11 mouse cellular contexts compared by ENCODE assay signal in genomic region chr6:83728488-83728887, GRCm38 (mm10). TPM values are rescaled to one million over a fixed set of nuclear protein-coding genes. Genes with fewer than 3 reads are reported as not detected.
DNase-seq lines count a peak whose midpoint lies in the region; ATAC-seq and TF ChIP-seq lines count a peak whose summit lies in the region.
"Had no signal": no experiment of that assay in that cellular context is flagged by ENCODE, and none has a peak within 500 bp of the region (broad histone marks: within the 10 kb centered on the region; RNA-seq: fewer than 3 reads in every experiment).

No protein-coding gene starts in this region.

- TF ChIP-seq CTCF in forebrain, postnatal 0 days (IDR thresholded peaks at IDR 0.05; ENCODE audit: low read depth) = peak; percentile 54
- TF ChIP-seq CTCF in brain, embryonic 14.5 days (IDR thresholded peaks at IDR 0.05; ENCODE audit: borderline replicate concordance, extremely low read depth, insufficient read depth, insufficient read length) = peak; percentile 39; the same call in 1 of the 2 replicates

- ATAC-seq in forebrain, postnatal 0 days = no peak
- ATAC-seq in midbrain, embryonic 11.5 days (ENCODE audit: low FRiP score) = no peak
- no peak for ATAC-seq in midbrain, embryonic 14.5 days (ENCODE audit: low FRiP score, low TSS enrichment)
- no peak for ATAC-seq in forebrain, embryonic 12.5 days (ENCODE audit: low FRiP score)
- ATAC-seq: activated CD4-positive, CD25-positive, alpha-beta regulatory T cell, adult 4 months had no signal

- no peaks in the 10 kb centered on the region for H3K9me3 ChIP-seq in forebrain, postnatal 0 days (ENCODE audit: low read length)
- H3K9me3 ChIP-seq in forebrain, embryonic 10.5 days = no peaks in the 10 kb centered on the region
- H3K9me3 ChIP-seq in midbrain, embryonic 11.5 days (ENCODE audit: control insufficient read depth, low read length) = no peaks in the 10 kb centered on the region
- H3K9me3 ChIP-seq in midbrain, embryonic 14.5 days (ENCODE audit: control insufficient read depth, low read length) = no peaks in the 10 kb centered on the region
- H3K9me3 ChIP-seq in forebrain, embryonic 12.5 days = no peaks in the 10 kb centered on the region

- H3K36me3 ChIP-seq in forebrain, postnatal 0 days (ENCODE audit: insufficient read depth) = no peaks in the 10 kb centered on the region
- H3K36me3 ChIP-seq in forebrain, embryonic 10.5 days (replicated peaks) = no peaks in the 10 kb centered on the region
- H3K36me3 ChIP-seq in midbrain, embryonic 11.5 days (ENCODE audit: control insufficient read depth, insufficient read depth, low read length) = no peaks in the 10 kb centered on the region
- H3K36me3 ChIP-seq in midbrain, embryonic 14.5 days (ENCODE audit: control insufficient read depth, insufficient read depth, low read length) = no peaks in the 10 kb centered on the region
- no peaks in the 10 kb centered on the region for H3K36me3 ChIP-seq in splenic B cell, adult 2 months (ENCODE audit: control insufficient read depth, insufficient read depth, low read length, poor library complexity, severe bottlenecking)
- H3K36me3 ChIP-seq in forebrain, embryonic 12.5 days (replicated peaks) = no peaks in the 10 kb centered on the region

- TF ChIP-seq POLR2A in brain, embryonic 14.5 days (IDR thresholded peaks at IDR 0.05; ENCODE audit: borderline replicate concordance, extremely low read depth, insufficient read depth, insufficient read length, poor library complexity, severe bottlenecking) = no peak

- 93% methylated on average over 3 of the region's 3 CpGs for WGBS in forebrain, postnatal 0 days
- 90% methylated on average over 3 of the region's 3 CpGs for WGBS in forebrain, embryonic 10.5 days
- 88% methylated on average over 3 of the region's 3 CpGs for WGBS in midbrain, embryonic 11.5 days
- 87% methylated on average over 3 of the region's 3 CpGs for WGBS in midbrain, embryonic 14.5 days
- 91% methylated on average over 3 of the region's 3 CpGs for WGBS in forebrain, embryonic 12.5 days

- no peak overlapping the region for H3K4me2 ChIP-seq in forebrain, postnatal 0 days (ENCODE audit: low read depth)
- no peak overlapping the region for H3K4me2 ChIP-seq in midbrain, embryonic 11.5 days
- no peak overlapping the region for H3K4me2 ChIP-seq in midbrain, embryonic 14.5 days (ENCODE audit: low read length)
- no peak overlapping the region for H3K4me2 ChIP-seq in forebrain, embryonic 12.5 days

- H3K9ac ChIP-seq in forebrain, postnatal 0 days = no peak overlapping the region
- no peak overlapping the region for H3K9ac ChIP-seq in midbrain, embryonic 11.5 days (ENCODE audit: low read length)
- no peak overlapping the region for H3K9ac ChIP-seq in midbrain, embryonic 14.5 days (replicated peaks; ENCODE audit: low read length)
- no peak overlapping the region for H3K9ac ChIP-seq in forebrain, embryonic 12.5 days

- peaks cover 6% of the 10 kb centered on the region for H3K27me3 ChIP-seq in forebrain, postnatal 0 days (ENCODE audit: insufficient read depth, low read length)
- H3K27me3 ChIP-seq in forebrain, embryonic 10.5 days (ENCODE audit: poor library complexity, severe bottlenecking) = peaks cover 39% of the 10 kb centered on the region
- H3K27me3 ChIP-seq in midbrain, embryonic 11.5 days (ENCODE audit: control insufficient read depth, insufficient read depth, low read length) = no peaks in the 10 kb centered on the region; the same call in 1 of the 2 replicates
- peaks cover 3% of the 10 kb centered on the region; the same call in 1 of the 2 replicates for H3K27me3 ChIP-seq in midbrain, embryonic 14.5 days (ENCODE audit: control insufficient read depth, insufficient read depth, low read length)
- no peaks in the 10 kb centered on the region for H3K27me3 ChIP-seq in splenic B cell, adult 2 months (ENCODE audit: control insufficient read depth, insufficient read depth, low read length, poor library complexity, severe bottlenecking)
- H3K27me3 ChIP-seq in forebrain, embryonic 12.5 days = peaks cover 41% of the 10 kb centered on the region

- DNase-seq in forebrain, postnatal 0 days = no peak
- no peak for DNase-seq in forebrain, embryonic 10.5 days (ENCODE audit: extremely low spot score, low spot score)
- DNase-seq in midbrain, embryonic 11.5 days (ENCODE audit: low spot score, missing footprints) = peak; percentile 86
- DNase-seq in midbrain, embryonic 14.5 days = no peak
- DNase-seq in brain, embryonic 14.5 days (ENCODE audit: low read depth) = no peak
- peak; percentile 52 for DNase-seq in splenic B cell, adult 2 months (ENCODE audit: low read depth, low spot score)
- no peak for DNase-seq in left cerebral cortex, postnatal 25 days (ENCODE audit: low spot score in 2 of 2)
- DNase-seq: layer of hippocampus, adult 9-11 months had no signal

- H3K4me3 ChIP-seq in forebrain, postnatal 0 days (ENCODE audit: low read depth, low read length) = no peak overlapping the region
- no peak overlapping the region for H3K4me3 ChIP-seq in forebrain, embryonic 10.5 days
- no peak overlapping the region for H3K4me3 ChIP-seq in midbrain, embryonic 11.5 days (ENCODE audit: low read depth, low read length)
- no peak overlapping the region for H3K4me3 ChIP-seq in midbrain, embryonic 14.5 days (replicated peaks; ENCODE audit: low read depth, low read length)
- H3K4me3 ChIP-seq in forebrain, embryonic 12.5 days (replicated peaks) = no peak overlapping the region
- H3K4me3 ChIP-seq: myocyte had no signal

- no peaks in the 10 kb centered on the region for H3K4me1 ChIP-seq in forebrain, postnatal 0 days (ENCODE audit: insufficient read depth)
- no peaks in the 10 kb centered on the region for H3K4me1 ChIP-seq in forebrain, embryonic 10.5 days
- no peaks in the 10 kb centered on the region for H3K4me1 ChIP-seq in midbrain, embryonic 11.5 days (ENCODE audit: control insufficient read depth, insufficient read depth, low read length)
- no peaks in the 10 kb centered on the region for H3K4me1 ChIP-seq in midbrain, embryonic 14.5 days (ENCODE audit: control insufficient read depth, insufficient read depth, low read length)
- H3K4me1 ChIP-seq in forebrain, embryonic 12.5 days = no peaks in the 10 kb centered on the region

- H3K27ac ChIP-seq in forebrain, postnatal 0 days (ENCODE audit: low read depth, low read length) = no peak overlapping the region
- no peak overlapping the region for H3K27ac ChIP-seq in forebrain, embryonic 10.5 days
- H3K27ac ChIP-seq in midbrain, embryonic 11.5 days (ENCODE audit: low read depth, low read length) = no peak overlapping the region
- no peak overlapping the region for H3K27ac ChIP-seq in midbrain, embryonic 14.5 days (replicated peaks; ENCODE audit: low read depth, low read length)
- no peak overlapping the region for H3K27ac ChIP-seq in forebrain, embryonic 12.5 days

- intact Hi-C loops in left cerebral cortex, postnatal 25 days (cut with DNase I) = loop anchor here (5.0 kb wide), 1 partner anchor 36 kb away; no protein-coding TSS in a partner anchor

RNA-seq across cellular contexts. Expression of gene Atp6v1b1, which starts 14.3 kb away (rescaled TPM):
- 0.19 and 0.77 TPM in 2 replicates for total RNA-seq in forebrain, postnatal 0 days (2014; rRNA removed)
- polyA plus RNA-seq in forebrain, postnatal 0 days (2015; fragmentation: Nextera tagmentation; extraction: Ambion mirVana) = 0.38 and 0.53 TPM in 2 replicates
- not detected in 2 replicates for polyA plus RNA-seq in forebrain, embryonic 10.5 days (2016; fragmentation: Nextera tagmentation; extraction: Ambion mirVana)
- not detected in 2 replicates for polyA plus RNA-seq in midbrain, embryonic 11.5 days (2014; fragmentation: Nextera tagmentation; extraction: Ambion mirVana)
- 0.18 TPM in 1 of 2 replicates, not detected in the other for polyA plus RNA-seq in midbrain, embryonic 14.5 days (2014; fragmentation: Nextera tagmentation; extraction: Ambion mirVana)
- 0.08 and 0.26 TPM in 2 replicates for polyA plus RNA-seq in brain, embryonic 14.5 days (2012; rRNA removed)
- 0.12 TPM in 1 of 2 replicates, not detected in the other for polyA plus RNA-seq in forebrain, embryonic 12.5 days (2016; fragmentation: Nextera tagmentation; extraction: Ambion mirVana)
- total RNA-seq in left cerebral cortex, postnatal 25 days (2021) = not detected
- polyA plus RNA-seq: activated CD4-positive, CD25-positive, alpha-beta regulatory T cell, adult 4 months; myocyte had no signal

RNA-seq across cellular contexts. Expression of gene Vax2, which starts 17.4 kb away (rescaled TPM):
- not detected in 2 replicates for total RNA-seq in forebrain, postnatal 0 days (2014; rRNA removed)
- not detected in 2 replicates for polyA plus RNA-seq in forebrain, postnatal 0 days (2015; fragmentation: Nextera tagmentation; extraction: Ambion mirVana)
- polyA plus RNA-seq in forebrain, embryonic 10.5 days (2016; fragmentation: Nextera tagmentation; extraction: Ambion mirVana) = 3.3 and 4.4 TPM in 2 replicates
- 0.25 and 0.26 TPM in 2 replicates for polyA plus RNA-seq in midbrain, embryonic 11.5 days (2014; fragmentation: Nextera tagmentation; extraction: Ambion mirVana)
- 0.22 TPM in 1 of 2 replicates, not detected in the other for polyA plus RNA-seq in midbrain, embryonic 14.5 days (2014; fragmentation: Nextera tagmentation; extraction: Ambion mirVana)
- polyA plus RNA-seq in brain, embryonic 14.5 days (2012; rRNA removed) = 0.07 and 0.10 TPM in 2 replicates
- polyA plus RNA-seq in forebrain, embryonic 12.5 days (2016; fragmentation: Nextera tagmentation; extraction: Ambion mirVana) = 0.63 and 1.3 TPM in 2 replicates
- not detected for total RNA-seq in left cerebral cortex, postnatal 25 days (2021)

RNA-seq across cellular contexts. Expression of gene Ankrd53, which starts 34.0 kb away (rescaled TPM):
- not detected in 2 replicates for total RNA-seq in forebrain, postnatal 0 days (2014; rRNA removed)
- polyA plus RNA-seq in forebrain, postnatal 0 days (2015; fragmentation: Nextera tagmentation; extraction: Ambion mirVana) = not detected in 2 replicates
- 0.09 and 0.18 TPM in 2 replicates for polyA plus RNA-seq in forebrain, embryonic 10.5 days (2016; fragmentation: Nextera tagmentation; extraction: Ambion mirVana)
- 0.18 TPM in 1 of 2 replicates, not detected in the other for polyA plus RNA-seq in midbrain, embryonic 11.5 days (2014; fragmentation: Nextera tagmentation; extraction: Ambion mirVana)
- 0.19 and 0.37 TPM in 2 replicates for polyA plus RNA-seq in midbrain, embryonic 14.5 days (2014; fragmentation: Nextera tagmentation; extraction: Ambion mirVana)
- not detected in 2 replicates for polyA plus RNA-seq in brain, embryonic 14.5 days (2012; rRNA removed)
- 0.15 and 0.23 TPM in 2 replicates for polyA plus RNA-seq in forebrain, embryonic 12.5 days (2016; fragmentation: Nextera tagmentation; extraction: Ambion mirVana)
- total RNA-seq in left cerebral cortex, postnatal 25 days (2021) = not detected
- polyA plus RNA-seq: activated CD4-positive, CD25-positive, alpha-beta regulatory T cell, adult 4 months had no signal

RNA-seq across cellular contexts. Expression of gene Tex261, which starts 47.1 kb away (rescaled TPM):
- total RNA-seq in forebrain, postnatal 0 days (2014; rRNA removed) = 30.7 and 42.3 TPM in 2 replicates
- 80.4 and 81.7 TPM in 2 replicates for polyA plus RNA-seq in forebrain, postnatal 0 days (2015; fragmentation: Nextera tagmentation; extraction: Ambion mirVana)
- 80.7 and 85.0 TPM in 2 replicates for polyA plus RNA-seq in forebrain, embryonic 10.5 days (2016; fragmentation: Nextera tagmentation; extraction: Ambion mirVana)
- 49.0 and 56.9 TPM in 2 replicates for polyA plus RNA-seq in midbrain, embryonic 11.5 days (2014; fragmentation: Nextera tagmentation; extraction: Ambion mirVana)
- 59.0 and 62.3 TPM in 2 replicates for polyA plus RNA-seq in midbrain, embryonic 14.5 days (2014; fragmentation: Nextera tagmentation; extraction: Ambion mirVana)
- polyA plus RNA-seq in brain, embryonic 14.5 days (2012; rRNA removed) = 51.3 and 69.0 TPM in 2 replicates
- polyA plus RNA-seq in forebrain, embryonic 12.5 days (2016; fragmentation: Nextera tagmentation; extraction: Ambion mirVana) = 61.6 and 72.0 TPM in 2 replicates
- total RNA-seq in left cerebral cortex, postnatal 25 days (2021) = 10 to 100 TPM; 46.4 to 53.6 TPM

RNA-seq across cellular contexts. Expression of gene Cd207, which starts 50.8 kb away (rescaled TPM):
- total RNA-seq in forebrain, postnatal 0 days (2014; rRNA removed) = not detected in 2 replicates
- polyA plus RNA-seq in forebrain, postnatal 0 days (2015; fragmentation: Nextera tagmentation; extraction: Ambion mirVana) = not detected in 2 replicates
- polyA plus RNA-seq in forebrain, embryonic 10.5 days (2016; fragmentation: Nextera tagmentation; extraction: Ambion mirVana) = not detected in 2 replicates
- not detected in 2 replicates for polyA plus RNA-seq in midbrain, embryonic 11.5 days (2014; fragmentation: Nextera tagmentation; extraction: Ambion mirVana)
- not detected in 2 replicates for polyA plus RNA-seq in midbrain, embryonic 14.5 days (2014; fragmentation: Nextera tagmentation; extraction: Ambion mirVana)
- polyA plus RNA-seq in brain, embryonic 14.5 days (2012; rRNA removed) = 0.04 TPM in 1 of 2 replicates, not detected in the other
- not detected in 2 replicates for polyA plus RNA-seq in forebrain, embryonic 12.5 days (2016; fragmentation: Nextera tagmentation; extraction: Ambion mirVana)
- total RNA-seq in left cerebral cortex, postnatal 25 days (2021) = not detected
- polyA plus RNA-seq: activated CD4-positive, CD25-positive, alpha-beta regulatory T cell, adult 4 months; myocyte had no signal

Comparison
In these comparisons a context has a peak if more than half of its experiments do, and no peak if none do; other contexts are left out.
1. DNase-seq: peak in midbrain, embryonic 11.5 days (single experiment) and splenic B cell, adult 2 months (single experiment); none in forebrain, postnatal 0 days (single experiment), forebrain, embryonic 10.5 days (single experiment), midbrain, embryonic 14.5 days (single experiment), brain, embryonic 14.5 days (single experiment) and left cerebral cortex, postnatal 25 days (0 of 2).